Mouse (Mus musculus) kidney, adult 2 months (tissue): ENCODE data around the gene Wars2. TPM values are rescaled to one million over a fixed set of nuclear protein-coding genes. Genes with fewer than 3 reads are reported as not detected.

Source experiments
- DNase-seq: peaks from one replicate; pipeline ENCODE4 v3.0.0; 2021
- H3K27ac ChIP-seq: fragments of 200-500 bp; 2 replicates; pipeline ENCODE4 v1.5.1; 2012; ENCODE audit warnings: low read depth, low read length, control low read depth, inconsistent platforms; ENCODE audit not compliant: insufficient read depth
- H3K27me3 ChIP-seq: fragments of 200-500 bp; replicated peaks from 2 replicates; pipeline ENCODE4 v1.6.1; 2012; ENCODE audit warnings: mild to moderate bottlenecking, moderate library complexity, low read length, inconsistent platforms; ENCODE audit not compliant: control insufficient read depth, insufficient read depth
- H3K36me3 ChIP-seq: fragments of 200-500 bp; 2 replicates; pipeline ENCODE4 v1.6.1; 2012; ENCODE audit warnings: mild to moderate bottlenecking, moderate library complexity, low read length, inconsistent platforms; ENCODE audit not compliant: control insufficient read depth, insufficient read depth
- H3K4me1 ChIP-seq: fragments of 200-500 bp; 2 replicates; pipeline ENCODE4 v1.6.1; 2011; ENCODE audit warnings: low read length; ENCODE audit not compliant: control insufficient read depth, insufficient read depth
- H3K4me3 ChIP-seq: fragments of 200-500 bp; 2 replicates; pipeline ENCODE4 v1.5.1; 2011; ENCODE audit warnings: mild to moderate bottlenecking, low read depth, low read length, control low read depth; ENCODE audit not compliant: insufficient read depth
- CTCF ChIP-seq: fragments of 200-500 bp; conservative IDR thresholded peaks from 2 replicates; pipeline ENCODE4 v1.5.1; 2011; ENCODE audit warnings: low read depth, mild to moderate bottlenecking, control low read depth, low read length, moderate library complexity, mixed read lengths; ENCODE audit not compliant: insufficient read depth, insufficient read length
- POLR2A ChIP-seq: fragments of 200-500 bp; IDR thresholded peaks from one replicate; pipeline ENCODE4 v1.6.1; 2011; ENCODE audit warnings: low read depth, low read length, control low read depth
- WGBS: fragments of 180-500 bp; shearing (Covaris S2); methylation state at CpG from one replicate; pipeline ENCODE4 v1.1.7; 2018; 5-methylcytosine and 5-hydroxymethylcytosine counted together
- polyA plus RNA-seq: library from polyadenylated mRNA; depleted of rRNA; stranded (reverse); fragments of >200 nt; gene quantifications from 2 replicates; pipeline ENCODE4 v1.2.3, GENCODE M21; 2012

Gene Wars2
- polyA plus RNA-seq, 1 experiment: 8.4 TPM

DNA sequence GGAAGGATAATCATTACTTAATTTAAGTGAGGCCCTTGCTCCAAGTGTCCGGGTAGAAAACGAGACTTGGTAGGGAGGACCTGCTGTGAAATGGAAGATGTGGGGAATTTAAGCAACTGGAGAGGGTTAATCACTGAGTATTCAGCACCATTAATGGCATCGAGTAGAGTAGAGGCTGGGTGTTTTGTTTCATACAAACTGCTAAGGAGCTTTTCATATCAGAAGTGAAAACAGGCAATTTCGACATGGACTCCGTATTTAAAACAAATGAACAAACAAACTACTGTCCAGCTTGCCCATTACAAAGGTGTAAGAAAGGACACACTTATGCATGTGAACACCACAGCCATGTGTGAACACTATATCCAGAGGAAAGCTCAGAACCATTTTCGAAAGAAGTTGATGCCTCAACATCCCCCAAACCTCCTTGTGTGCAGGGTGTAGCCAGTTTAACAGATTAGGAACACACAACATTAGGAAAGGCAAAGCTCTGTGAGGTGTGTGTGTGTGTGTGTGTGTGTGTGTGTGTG, 118.9 kb downstream of the Wars2 start:
- Histone ChIP-seq H3K27ac (no peak overlapping the region), H3K4me3 (no peak overlapping the region), H3K4me1 (no peaks in the 10 kb centered on the region), H3K27me3 (peaks cover 18% of the 10 kb centered on the region), H3K36me3 (no peaks in the 10 kb centered on the region)
- TF ChIP-seq CTCF: no peak
- TF ChIP-seq POLR2A: no peak
- 9% methylated on average over 6 of the region's 6 CpGs for WGBS
- DNase-seq: no peak

DNA sequence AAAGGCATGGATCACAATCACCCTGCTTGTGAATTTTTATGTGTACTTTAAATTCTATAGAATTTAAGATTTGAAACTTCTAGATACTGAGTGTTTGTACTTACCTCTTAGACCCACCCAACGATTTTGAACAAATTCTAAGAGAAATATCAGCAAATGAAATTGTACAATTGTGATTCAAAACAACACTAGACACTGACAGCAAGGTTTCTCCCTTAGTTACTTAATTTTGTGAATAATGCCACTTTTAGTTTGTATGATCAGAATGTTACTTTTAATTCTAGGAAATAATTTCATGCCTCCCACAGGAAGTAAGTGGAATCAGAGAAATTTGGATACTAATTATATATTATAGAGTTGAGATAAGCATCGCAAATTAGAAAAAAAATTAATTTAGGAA, 119.5 kb downstream of the Wars2 start:
- peaks cover 15% of the 10 kb centered on the region for H3K27me3 ChIP-seq

GRCm38 (mm10) chr3:99261371-99261791, 120.5 kb downstream of the Wars2 start:
- no peak for DNase-seq
- no peak overlapping the region for H3K27ac ChIP-seq
- no peak overlapping the region for H3K4me3 ChIP-seq
- no peaks in the 10 kb centered on the region for H3K36me3 ChIP-seq
- H3K4me1 ChIP-seq: no peaks in the 10 kb centered on the region
- no peak for TF ChIP-seq CTCF
- TF ChIP-seq POLR2A: no peak
- WGBS: 5% methylated on average over 18 of the region's 18 CpGs
- H3K27me3 ChIP-seq: peaks cover 10% of the 10 kb centered on the region

More for the DNA sequence above, 119.5 kb downstream of the Wars2 start:
- 37% methylated on average over 2 of the region's 2 CpGs for WGBS
- H3K36me3 ChIP-seq: no peaks in the 10 kb centered on the region
- no peak for DNase-seq
- no peak overlapping the region for H3K4me3 ChIP-seq
- H3K4me1 ChIP-seq: no peaks in the 10 kb centered on the region
- H3K27ac ChIP-seq: no peak overlapping the region
- no peak for TF ChIP-seq CTCF
- TF ChIP-seq POLR2A: no peak

DNA sequence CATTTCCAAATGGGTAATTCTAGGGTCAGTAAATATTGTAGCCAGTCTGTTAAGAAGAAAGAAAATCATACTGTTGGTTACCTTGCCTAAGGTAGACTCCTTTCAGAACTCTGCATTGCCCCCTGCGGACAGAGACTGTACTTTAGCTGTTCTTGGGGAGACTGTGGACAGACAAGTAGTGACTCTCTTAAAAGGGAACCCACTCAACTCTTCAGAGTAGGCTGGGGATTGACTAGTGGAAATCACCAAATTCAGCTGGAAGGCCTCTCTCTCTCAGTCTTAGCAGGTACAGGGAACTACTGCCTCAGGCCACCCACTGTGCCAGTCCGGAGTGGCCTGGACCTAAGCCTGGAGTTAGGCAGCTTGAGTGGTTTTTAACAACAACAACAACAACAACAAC, 121.1 kb downstream of the Wars2 start:
- Histone ChIP-seq H3K4me1 (no peaks in the 10 kb centered on the region), H3K27ac (no peak overlapping the region), H3K27me3 (peaks cover 6% of the 10 kb centered on the region), H3K36me3 (no peaks in the 10 kb centered on the region), H3K4me3 (no peak overlapping the region)
- WGBS: 18% methylated on average over 2 of the region's 2 CpGs
- no peak for DNase-seq
- no peak for TF ChIP-seq POLR2A

DNA sequence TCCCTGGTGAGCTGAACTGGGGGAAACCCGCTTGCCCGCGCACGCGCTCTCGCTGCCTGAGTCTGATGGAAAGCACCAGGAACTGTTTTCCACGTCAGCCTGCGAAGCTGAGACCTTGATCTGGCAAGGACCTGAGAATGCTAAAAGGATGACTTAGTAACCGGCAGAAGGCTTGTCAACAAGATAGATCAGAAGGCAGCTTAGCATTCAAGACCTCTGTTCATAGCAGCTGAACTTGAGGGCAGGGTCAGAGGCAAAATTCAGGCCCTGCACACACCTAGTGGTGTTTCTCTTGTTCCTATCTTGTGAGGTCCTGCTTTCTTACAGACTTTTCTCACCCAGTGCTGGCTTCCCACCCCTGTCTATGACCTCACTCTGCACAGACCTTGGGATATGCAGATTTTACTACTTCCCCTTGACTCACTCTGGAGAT, 122.6 kb downstream of the Wars2 start:
- WGBS: 29% methylated on average over 9 of the region's 9 CpGs
- TF ChIP-seq CTCF (no peak), POLR2A (no peak)
- H3K4me3 ChIP-seq: no peak overlapping the region
- H3K27ac ChIP-seq: no peak overlapping the region
- no peaks in the 10 kb centered on the region for H3K4me1 ChIP-seq
- no peaks in the 10 kb centered on the region for H3K36me3 ChIP-seq
- peaks cover 5% of the 10 kb centered on the region for H3K27me3 ChIP-seq
- DNase-seq: no peak

GRCm38 (mm10) chr3:99264695-99265094, 123.8 kb downstream of the Wars2 start:
- Histone ChIP-seq H3K36me3 (no peaks in the 10 kb centered on the region), H3K4me1 (no peaks in the 10 kb centered on the region), H3K27ac (no peak overlapping the region), H3K27me3 (peaks cover 5% of the 10 kb centered on the region), H3K4me3 (no peak overlapping the region)
- WGBS: 26% methylated on average over 7 of the region's 7 CpGs
- no peak for DNase-seq
- TF ChIP-seq CTCF: no peak
- TF ChIP-seq POLR2A: no peak

- WGBS: 61% methylated on average over 10 of the region's 10 CpGs
- H3K27me3 ChIP-seq: peaks cover 2% of the 10 kb centered on the region
These were observed 126.0 kb downstream of the Wars2 start for GRCm38 (mm10) chr3:99266752-99267303.

More at GRCm38 (mm10) chr3:99266752-99267303, 126.0 kb downstream of the Wars2 start:
- no peak for DNase-seq
- no peaks in the 10 kb centered on the region for H3K4me1 ChIP-seq
- no peaks in the 10 kb centered on the region for H3K36me3 ChIP-seq
- TF ChIP-seq CTCF (no peak), POLR2A (no peak)
- no peak overlapping the region for H3K27ac ChIP-seq
- no peak overlapping the region for H3K4me3 ChIP-seq
